Mouse (Mus musculus) hindbrain, embryonic 16.5 days (tissue): ENCODE measurements around the gene Hypm. TPM values are rescaled to one million over a fixed set of nuclear protein-coding genes. Genes with fewer than 3 reads are reported as not detected.

Experiments
- ATAC-seq: fragments of 200-750 bp; cut with Nextera tagmentation; 2 replicates; pipeline ENCODE4 v1.8.0; 2017; ENCODE audit warnings: moderate TSS enrichment, moderate library complexity
- H3K27ac ChIP-seq: fragments of 300-500 bp; sonication (generic); 2 replicates; pipeline ENCODE4 v1.5.1; 2014; ENCODE audit warnings: low read depth, mild to moderate bottlenecking, control low read depth, low read length, moderate library complexity
- H3K27me3 ChIP-seq: fragments of 300-500 bp; sonication (generic); replicated peaks from 2 replicates; pipeline ENCODE4 v1.6.1; 2014; ENCODE audit warnings: low read length; ENCODE audit not compliant: control insufficient read depth, insufficient read depth
- H3K36me3 ChIP-seq: fragments of 300-500 bp; sonication (generic); 2 replicates; pipeline ENCODE4 v1.6.1; 2014; ENCODE audit warnings: mild to moderate bottlenecking, low read length, moderate library complexity, mixed read lengths; ENCODE audit not compliant: control insufficient read depth, insufficient read depth
- H3K4me1 ChIP-seq: fragments of 300-500 bp; sonication (generic); 2 replicates; pipeline ENCODE4 v1.6.1; 2014; ENCODE audit warnings: low read depth, low read length; ENCODE audit not compliant: control insufficient read depth, insufficient read depth
- H3K4me2 ChIP-seq: fragments of 300-500 bp; sonication (generic); 2 replicates; pipeline ENCODE4 v1.6.1; 2014; ENCODE audit warnings: mild to moderate bottlenecking, low read length, control low read depth, moderate library complexity
- H3K4me3 ChIP-seq: fragments of 300-500 bp; sonication (generic); 2 replicates; pipeline ENCODE4 v1.5.1; 2014; ENCODE audit warnings: mild to moderate bottlenecking, low read length, control low read depth, moderate library complexity
- H3K9ac ChIP-seq: fragments of 300-500 bp; sonication (generic); 2 replicates; pipeline ENCODE4 v1.6.1; 2014; ENCODE audit warnings: low read depth, mild to moderate bottlenecking, control low read depth, low read length, moderate library complexity
- H3K9me3 ChIP-seq: fragments of 300-500 bp; sonication (generic); 2 replicates; pipeline ENCODE4 v1.6.1; 2014; ENCODE audit warnings: mild to moderate bottlenecking, low read length, moderate library complexity; ENCODE audit not compliant: control insufficient read depth
- WGBS: fragments of 180-500 bp; shearing (Covaris S2); extraction: QIAGEN DNeasy Blood & Tissue Kit; methylation state at CpG from one replicate; pipeline ENCODE4 v1.1.7; 2014; 5-methylcytosine and 5-hydroxymethylcytosine counted together
- polyA plus RNA-seq: library from polyadenylated mRNA; unstranded; fragments of >200 nt; fragmentation: Nextera tagmentation; extraction: Ambion mirVana; gene quantifications from 2 replicates; pipeline ENCODE4 v1.2.1, GENCODE M21; 2015

The Hypm gene
- not detected in 2 replicates for polyA plus RNA-seq

DNA sequence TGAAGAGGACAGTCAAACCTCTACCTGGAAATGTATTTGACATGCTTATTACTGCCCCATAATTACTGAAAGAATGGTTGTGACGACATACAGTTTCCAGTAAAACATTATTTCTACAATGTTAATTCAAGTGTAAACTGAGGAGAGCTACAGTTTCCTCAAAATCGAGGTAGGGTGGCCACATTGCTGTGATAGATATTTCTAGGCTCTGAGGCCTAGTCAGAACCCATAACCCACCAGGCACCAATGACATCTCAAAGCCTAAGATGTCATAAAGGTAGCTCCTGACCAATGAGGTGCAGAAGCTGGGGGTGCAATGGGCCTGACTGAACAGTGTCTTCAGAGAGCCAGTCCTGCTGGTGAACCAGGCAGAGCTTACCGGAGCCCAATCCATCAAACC lies at the start of gene Hypm:
Hypm (plus strand) TSS at position 301 of the 400 bp plus-strand sequence.
- Histone ChIP-seq H3K4me1 (no peaks in the 10 kb centered on the region), H3K9me3 (no peaks in the 10 kb centered on the region), H3K36me3 (no peaks in the 10 kb centered on the region), H3K4me3 (no peak within 1 kb of the TSS), H3K27me3 (no peaks in the 10 kb centered on the region), H3K9ac (no peak within 1 kb of the TSS), H3K4me2 (no peak within 1 kb of the TSS), H3K27ac (no peak within 1 kb of the TSS)
- no peak for ATAC-seq
- WGBS: 89% methylated on average over 3 of the region's 3 CpGs

DNA sequence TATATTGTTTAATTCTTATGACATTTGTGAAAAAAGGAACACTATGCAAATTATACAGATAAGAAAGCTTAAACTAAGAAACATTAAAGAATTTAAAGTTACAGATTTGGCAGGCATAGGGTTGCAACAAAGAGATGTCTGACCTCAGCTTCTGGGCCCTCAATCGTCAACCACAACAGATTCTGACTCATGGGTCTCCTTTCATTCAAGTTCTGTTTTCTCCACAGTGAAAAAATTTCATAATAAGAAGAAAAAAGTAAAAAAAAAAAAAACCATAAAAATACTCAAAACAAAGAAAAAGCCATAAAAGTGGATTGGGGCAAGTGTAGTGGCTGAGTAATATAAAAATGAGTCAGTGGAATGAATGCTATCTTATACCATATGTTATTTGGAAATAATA lies 36.6 kb upstream of the Hypm start:
- 86% methylated on average over 1 of the region's 1 CpGs for WGBS

DNA sequence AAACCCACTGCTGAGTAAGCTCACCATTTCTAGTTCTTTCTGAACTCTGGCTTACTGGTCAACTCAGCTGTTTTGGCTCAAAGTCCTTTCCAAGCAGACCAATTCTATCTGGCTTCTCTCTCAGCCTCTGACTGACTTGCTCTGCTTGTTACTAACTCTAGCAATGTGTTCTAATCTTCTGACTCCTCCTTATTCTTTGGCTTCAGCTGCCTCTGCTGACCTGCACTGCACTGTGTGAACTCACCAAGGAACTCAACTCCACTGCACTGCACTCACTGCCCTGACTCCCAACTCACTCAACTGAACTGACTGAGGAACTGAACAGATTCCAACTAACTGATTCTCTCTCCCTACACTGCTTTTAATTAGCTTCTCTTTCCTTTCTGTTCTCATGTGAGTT lies 34.3 kb upstream of the Hypm start:
- Histone ChIP-seq H3K36me3 (no peaks in the 10 kb centered on the region), H3K27me3 (no peaks in the 10 kb centered on the region), H3K4me1 (no peaks in the 10 kb centered on the region), H3K9me3 (no peaks in the 10 kb centered on the region), H3K27ac (no peak overlapping the region), H3K9ac (no peak overlapping the region), H3K4me2 (no peak overlapping the region), H3K4me3 (no peak overlapping the region)
- ATAC-seq: no peak

More for the DNA sequence above, 36.6 kb upstream of the Hypm start:
- Histone ChIP-seq H3K9ac (no peak overlapping the region), H3K4me2 (no peak overlapping the region), H3K27ac (no peak overlapping the region), H3K4me3 (no peak overlapping the region), H3K27me3 (no peaks in the 10 kb centered on the region), H3K36me3 (no peaks in the 10 kb centered on the region), H3K9me3 (no peaks in the 10 kb centered on the region), H3K4me1 (no peaks in the 10 kb centered on the region)
- ATAC-seq: no peak

DNA sequence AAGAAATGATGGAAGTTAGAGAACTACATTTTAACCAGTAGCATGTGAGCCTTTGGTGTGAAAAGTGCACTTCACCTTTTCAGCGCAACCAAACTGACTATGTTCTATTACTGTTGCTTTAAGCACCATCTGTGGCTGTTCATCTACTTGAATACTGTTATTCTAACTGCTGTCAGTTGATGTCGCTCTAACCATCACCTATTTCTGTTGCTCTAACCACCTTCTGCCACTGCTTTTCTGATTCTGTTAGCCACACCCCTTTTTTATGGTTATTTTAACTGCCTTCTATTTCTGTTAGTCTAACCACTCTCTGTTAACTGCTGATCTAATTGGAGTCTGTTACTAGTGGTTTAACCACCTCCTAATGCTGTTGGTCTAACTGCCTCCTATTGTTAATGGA lies 11.9 kb upstream of the Hypm start:
- WGBS: 59% methylated on average over 2 of the region's 2 CpGs
- Histone ChIP-seq H3K4me3 (no peak overlapping the region), H3K4me2 (no peak overlapping the region), H3K36me3 (no peaks in the 10 kb centered on the region), H3K27me3 (no peaks in the 10 kb centered on the region), H3K9ac (no peak overlapping the region), H3K27ac (no peak overlapping the region), H3K4me1 (no peaks in the 10 kb centered on the region), H3K9me3 (no peaks in the 10 kb centered on the region)
- no peak for ATAC-seq

DNA sequence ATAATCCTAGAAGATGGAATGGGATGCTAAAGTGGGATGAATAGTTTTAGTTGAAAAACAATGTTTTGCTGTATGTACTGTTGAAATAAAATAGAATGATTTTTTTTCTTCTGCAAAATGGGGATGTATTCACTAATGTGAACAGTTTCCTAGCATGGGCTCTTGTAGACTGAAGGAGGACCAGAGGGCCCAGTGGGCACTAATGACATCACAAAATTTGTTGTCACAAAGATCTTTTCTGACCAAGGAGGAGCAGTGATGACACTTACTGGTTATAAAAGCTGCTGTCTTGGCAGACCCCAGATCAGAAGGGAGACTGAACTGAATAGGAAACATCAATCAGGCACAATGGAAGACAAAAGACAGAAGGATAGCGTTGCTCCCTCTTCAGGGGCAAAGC lies 2.7 kb downstream of the Hypm start, which contains the start of gene H2al3:
H2al3 (plus strand) TSS at position 301 of the 400 bp plus-strand sequence.
- Histone ChIP-seq H3K36me3 (no peaks in the 10 kb centered on the region), H3K4me2 (no peak within 1 kb of the TSS), H3K9me3 (no peaks in the 10 kb centered on the region), H3K27me3 (no peaks in the 10 kb centered on the region), H3K9ac (no peak within 1 kb of the TSS), H3K4me3 (no peak within 1 kb of the TSS), H3K27ac (no peak within 1 kb of the TSS), H3K4me1 (no peaks in the 10 kb centered on the region)
- 31% methylated on average over 1 of the region's 1 CpGs for WGBS
- no peak for ATAC-seq

DNA sequence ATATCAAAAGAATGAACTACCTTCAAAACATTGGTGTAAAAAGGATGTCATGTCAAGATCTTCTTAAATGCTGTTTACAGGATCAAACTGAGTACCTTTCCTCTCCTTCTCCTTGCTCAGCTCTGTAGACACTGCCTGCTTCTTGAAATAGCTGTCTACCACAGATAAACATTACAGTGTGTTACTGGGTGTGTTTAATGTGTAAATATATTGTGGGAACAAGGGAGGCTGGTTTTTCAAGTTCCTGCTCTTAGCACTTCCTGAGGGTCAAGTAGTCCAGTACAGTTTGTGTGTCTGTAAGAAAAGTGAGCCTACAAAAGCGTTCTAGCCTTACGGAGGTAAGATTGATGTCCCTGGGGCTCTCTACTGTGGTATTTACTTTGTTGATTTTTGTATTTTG lies 15.1 kb downstream of the Hypm start:
- Histone ChIP-seq H3K27ac (no peak overlapping the region), H3K4me3 (no peak overlapping the region), H3K9me3 (no peaks in the 10 kb centered on the region), H3K4me2 (no peak overlapping the region), H3K9ac (no peak overlapping the region), H3K27me3 (no peaks in the 10 kb centered on the region), H3K36me3 (no peaks in the 10 kb centered on the region), H3K4me1 (no peaks in the 10 kb centered on the region)
- ATAC-seq: no peak
- 95% methylated on average over 2 of the region's 2 CpGs for WGBS

DNA sequence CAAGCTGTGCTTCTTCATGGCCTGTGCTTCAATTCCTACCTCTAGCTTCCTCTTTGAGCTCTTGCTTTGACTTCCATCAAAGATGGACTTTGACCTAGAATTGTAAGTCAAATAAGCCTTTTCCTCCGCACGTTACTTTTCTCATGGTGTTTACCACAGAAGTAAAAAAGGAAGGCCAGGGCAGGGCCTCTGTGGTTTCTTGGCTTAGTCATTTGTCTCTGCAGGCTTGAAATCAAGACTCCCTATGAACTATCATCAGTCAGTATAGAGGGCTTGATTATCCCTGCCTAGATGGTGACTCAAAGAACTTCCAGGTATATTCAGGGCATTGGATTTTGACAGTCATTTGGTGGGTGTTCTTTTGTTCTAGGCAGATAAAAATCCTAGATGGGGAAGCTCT lies 28.8 kb downstream of the Hypm start:
- WGBS: 92% methylated on average over 2 of the region's 2 CpGs
- no peaks in the 10 kb centered on the region for H3K4me1 ChIP-seq
- no peaks in the 10 kb centered on the region for H3K9me3 ChIP-seq
- H3K27ac ChIP-seq: no peak overlapping the region
- no peak for ATAC-seq
- no peaks in the 10 kb centered on the region for H3K36me3 ChIP-seq
- no peaks in the 10 kb centered on the region for H3K27me3 ChIP-seq
- H3K4me3 ChIP-seq: no peak overlapping the region
- no peak overlapping the region for H3K4me2 ChIP-seq
- no peak overlapping the region for H3K9ac ChIP-seq

DNA sequence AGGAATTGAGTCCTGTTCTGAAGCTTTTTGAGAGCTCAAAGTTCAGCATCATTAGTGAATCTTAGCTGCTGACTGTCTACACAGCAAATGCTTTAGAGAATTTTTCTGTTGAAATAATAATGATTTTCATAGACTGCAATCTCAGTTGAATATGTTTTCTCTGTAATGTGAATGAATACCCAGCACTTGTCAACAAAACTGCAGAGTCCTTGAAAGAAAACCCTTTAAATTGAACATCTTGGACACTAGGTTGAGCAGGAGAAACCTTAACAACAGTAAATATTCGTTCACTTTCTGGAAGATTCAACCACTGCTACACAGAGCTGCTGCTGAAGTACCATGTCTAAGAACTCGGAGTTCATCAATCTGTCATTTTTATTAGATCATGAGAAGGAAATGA lies 38.6 kb downstream of the Hypm start, which contains the start of gene Sytl5:
Sytl5 (plus strand) TSS at position 301 of the 400 bp plus-strand sequence.
- Histone ChIP-seq H3K4me3 (no peak within 1 kb of the TSS), H3K36me3 (no peaks in the 10 kb centered on the region), H3K4me2 (no peak within 1 kb of the TSS), H3K4me1 (no peaks in the 10 kb centered on the region), H3K9me3 (no peaks in the 10 kb centered on the region), H3K27ac (no peak within 1 kb of the TSS), H3K27me3 (no peaks in the 10 kb centered on the region), H3K9ac (no peak within 1 kb of the TSS)
- 64% methylated on average over 2 of the region's 2 CpGs for WGBS
- no peak for ATAC-seq
